Mouse (Mus musculus) kidney, embryonic 15.5 days (tissue): Measurements from ENCODE around the gene Pusl1. TPM values are rescaled to one million over a fixed set of nuclear protein-coding genes. Genes with fewer than 3 reads are reported as not detected.

Experiments
- ATAC-seq: fragments of 200-750 bp; cut with Nextera tagmentation; replicated peaks from 2 replicates; pipeline ENCODE4 v1.8.0; 2017; ENCODE audit warnings: moderate TSS enrichment; ENCODE audit not compliant: low FRiP score
- H3K27ac ChIP-seq: fragments of 300-500 bp; sonication (generic); 2 replicates; pipeline ENCODE4 v1.5.1; 2015; ENCODE audit warnings: mild to moderate bottlenecking, inconsistent platforms
- H3K27me3 ChIP-seq: fragments of 300-500 bp; sonication (generic); 2 replicates; pipeline ENCODE4 v1.6.1; 2015; ENCODE audit warnings: inconsistent platforms
- H3K36me3 ChIP-seq: fragments of 300-500 bp; sonication (generic); 2 replicates; pipeline ENCODE4 v1.6.1; 2015; ENCODE audit warnings: inconsistent platforms
- H3K4me1 ChIP-seq: fragments of 300-500 bp; sonication (generic); 2 replicates; pipeline ENCODE4 v1.6.1; 2015; ENCODE audit warnings: inconsistent platforms
- H3K4me2 ChIP-seq: fragments of 300-500 bp; sonication (generic); 2 replicates; pipeline ENCODE4 v1.6.1; 2015; ENCODE audit warnings: moderate library complexity, mild to moderate bottlenecking, inconsistent platforms
- H3K4me3 ChIP-seq: fragments of 300-500 bp; sonication (generic); replicated peaks from 2 replicates; pipeline ENCODE4 v1.5.1; 2015; ENCODE audit warnings: mild to moderate bottlenecking, inconsistent platforms
- H3K9ac ChIP-seq: fragments of 300-500 bp; sonication (generic); 2 replicates; pipeline ENCODE4 v1.6.1; 2015; ENCODE audit warnings: mild to moderate bottlenecking, inconsistent platforms
- H3K9me3 ChIP-seq: fragments of 300-500 bp; sonication (generic); replicated peaks from 2 replicates; pipeline ENCODE4 v1.6.1; 2016; ENCODE audit warnings: inconsistent platforms
- WGBS: fragments of 180-500 bp; shearing (Covaris S2); methylation state at CpG from one replicate; pipeline ENCODE4 v1.1.7; 2015; ENCODE audit warnings: mixed read lengths; 5-methylcytosine and 5-hydroxymethylcytosine counted together
- polyA plus RNA-seq: library from polyadenylated mRNA; unstranded; fragments of >200 nt; fragmentation: Nextera tagmentation; extraction: Ambion mirVana; gene quantifications from 2 replicates; pipeline ENCODE4 v1.2.1, GENCODE M21; 2015

Gene Pusl1
- polyA plus RNA-seq, 1 experiment from 2014 or later: 52.1 TPM

DNA sequence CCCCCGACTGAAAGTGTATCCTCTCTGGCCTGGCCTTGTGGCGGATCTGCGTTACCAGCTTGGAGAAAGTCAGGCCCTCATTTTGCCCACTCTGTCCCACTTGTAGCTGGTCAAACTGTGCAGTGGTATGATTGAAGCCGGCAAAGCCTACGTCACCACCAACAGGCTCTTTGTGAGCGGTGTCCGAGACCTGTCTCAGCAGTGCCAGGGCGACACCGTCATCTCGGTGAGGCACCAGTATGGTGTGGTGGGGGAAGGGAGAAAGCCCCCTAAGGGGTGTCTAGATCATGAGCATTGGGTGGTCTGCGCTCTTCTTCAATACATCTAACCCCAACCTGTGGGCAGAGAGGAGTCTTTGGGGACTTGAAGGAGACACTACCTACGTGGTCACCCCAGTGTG is 4.9 kb upstream of the Pusl1 start:
- Histone ChIP-seq H3K27me3 (no peaks in the 10 kb centered on the region), H3K27ac (no peak overlapping the region), H3K4me1 (peaks cover 30% of the 10 kb centered on the region), H3K9me3 (no peaks in the 10 kb centered on the region), H3K4me3 (no peak overlapping the region), H3K4me2 (no peak overlapping the region), H3K36me3 (peaks cover 50% of the 10 kb centered on the region), H3K9ac (no peak overlapping the region)
- WGBS: 96% methylated on average over 12 of the region's 12 CpGs
- no peak for ATAC-seq

- Histone ChIP-seq H3K4me1 (peaks cover 32% of the 10 kb centered on the region), H3K27me3 (no peaks in the 10 kb centered on the region), H3K9ac (no peak overlapping the region), H3K36me3 (peaks cover 43% of the 10 kb centered on the region), H3K4me2 (no peak overlapping the region), H3K27ac (no peak overlapping the region), H3K9me3 (no peaks in the 10 kb centered on the region), H3K4me3 (no peak overlapping the region)
- WGBS: 90% methylated on average over 4 of the region's 4 CpGs
- ATAC-seq: no peak
Measured at GRCm38 (mm10) chr4:155895826-155896225, 4.2 kb upstream of the Pusl1 start.

DNA sequence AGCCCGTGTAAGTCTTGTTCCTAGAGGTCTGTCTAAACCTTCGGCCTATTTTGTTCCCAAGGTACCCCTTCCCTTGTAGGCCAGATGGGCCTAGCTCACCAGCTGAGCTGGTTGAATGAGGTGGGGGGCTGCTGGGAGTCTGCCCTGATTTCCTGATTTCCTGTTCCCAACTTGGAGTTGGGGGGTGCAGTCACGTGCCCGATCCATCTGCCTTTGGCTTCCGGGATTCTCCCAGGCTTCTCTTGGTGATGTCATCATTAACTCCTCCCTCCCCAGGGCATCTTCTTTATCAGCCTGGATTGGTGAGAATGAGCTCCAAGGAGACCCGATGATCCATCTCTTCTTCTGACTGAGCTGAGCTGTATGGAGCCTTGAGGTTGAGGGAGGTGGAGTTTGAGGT is 3.6 kb upstream of the Pusl1 start:
- peak overlapping the region; percentile 98; the same call in 1 of the 2 replicates for H3K4me2 ChIP-seq
- H3K27ac ChIP-seq: no peak overlapping the region; the same call in 1 of the 2 replicates

GRCm38 (mm10) chr4:155894311-155894881 is 2.8 kb upstream of the Pusl1 start:
- H3K27ac ChIP-seq: 0 out of 2 replicates have a peak overlapping the region, but pooled peaks have one; percentile 9
- no peaks in the 10 kb centered on the region for H3K9me3 ChIP-seq
- H3K4me1 ChIP-seq: peaks cover 39% of the 10 kb centered on the region
- H3K4me2 ChIP-seq: peak overlapping the region; percentile 98
- no peaks in the 10 kb centered on the region for H3K27me3 ChIP-seq
- ATAC-seq: no peak
- H3K9ac ChIP-seq: no peak overlapping the region
- peaks cover 36% of the 10 kb centered on the region for H3K36me3 ChIP-seq
- H3K4me3 ChIP-seq: 0 out of 2 replicates have a peak overlapping the region, but pooled peaks have one; percentile 92
- WGBS: 27% methylated on average over 8 of the region's 8 CpGs

More for the DNA sequence above, 3.6 kb upstream of the Pusl1 start:
- Histone ChIP-seq H3K4me1 (peaks cover 38% of the 10 kb centered on the region), H3K9ac (no peak overlapping the region), H3K4me3 (no peak overlapping the region), H3K9me3 (no peaks in the 10 kb centered on the region), H3K36me3 (peaks cover 37% of the 10 kb centered on the region), H3K27me3 (no peaks in the 10 kb centered on the region)
- ATAC-seq: no peak
- WGBS: 42% methylated on average over 6 of the region's 6 CpGs

DNA sequence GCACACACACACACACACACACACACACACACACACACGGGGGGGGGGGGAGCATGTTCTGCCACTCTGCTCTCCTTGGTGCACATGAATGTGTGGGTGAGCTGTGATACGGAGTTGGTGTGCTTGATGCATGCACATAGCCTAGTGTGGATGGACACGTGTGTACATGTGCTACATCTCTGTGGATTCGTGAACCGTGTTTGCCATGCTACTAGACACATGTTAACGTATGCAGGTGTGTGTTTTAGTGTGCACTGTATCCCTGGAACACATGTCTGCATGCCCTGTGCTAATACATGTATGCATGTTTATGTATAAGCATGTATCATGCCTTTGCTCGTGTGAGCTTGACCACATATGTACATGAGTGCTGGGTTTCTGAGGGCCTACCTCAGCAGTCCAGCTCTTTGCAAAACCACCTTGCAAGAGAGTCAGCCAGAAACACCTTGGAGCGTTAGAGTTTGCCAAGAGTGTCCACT is 1.7 kb upstream of the Pusl1 start:
- H3K4me2 ChIP-seq: peak overlapping the region; percentile 98
- H3K9ac ChIP-seq: peak overlapping the region; percentile 92; the same call in 1 of the 2 replicates
- H3K27ac ChIP-seq: no peak overlapping the region
- peak overlapping the region; percentile 92 for H3K4me3 ChIP-seq
- no peak for ATAC-seq
- WGBS: 69% methylated on average over 8 of the region's 8 CpGs
- H3K36me3 ChIP-seq: peaks cover 36% of the 10 kb centered on the region
- no peaks in the 10 kb centered on the region for H3K9me3 ChIP-seq
- H3K27me3 ChIP-seq: no peaks in the 10 kb centered on the region
- H3K4me1 ChIP-seq: peaks cover 39% of the 10 kb centered on the region

GRCm38 (mm10) chr4:155892438-155893211 is 1.0 kb upstream of the Pusl1 start:
- ATAC-seq: peak; percentile 56
- peak overlapping the region; percentile 92 for H3K9ac ChIP-seq
- H3K27me3 ChIP-seq: no peaks in the 10 kb centered on the region
- H3K4me2 ChIP-seq: peak overlapping the region; percentile 98
- H3K9me3 ChIP-seq: no peaks in the 10 kb centered on the region
- WGBS: 5% methylated on average over 37 of the region's 37 CpGs
- H3K27ac ChIP-seq: peak overlapping the region; percentile 99
- H3K4me3 ChIP-seq: peak overlapping the region; percentile 92
- peaks cover 39% of the 10 kb centered on the region for H3K4me1 ChIP-seq
- H3K36me3 ChIP-seq: peaks cover 39% of the 10 kb centered on the region

DNA sequence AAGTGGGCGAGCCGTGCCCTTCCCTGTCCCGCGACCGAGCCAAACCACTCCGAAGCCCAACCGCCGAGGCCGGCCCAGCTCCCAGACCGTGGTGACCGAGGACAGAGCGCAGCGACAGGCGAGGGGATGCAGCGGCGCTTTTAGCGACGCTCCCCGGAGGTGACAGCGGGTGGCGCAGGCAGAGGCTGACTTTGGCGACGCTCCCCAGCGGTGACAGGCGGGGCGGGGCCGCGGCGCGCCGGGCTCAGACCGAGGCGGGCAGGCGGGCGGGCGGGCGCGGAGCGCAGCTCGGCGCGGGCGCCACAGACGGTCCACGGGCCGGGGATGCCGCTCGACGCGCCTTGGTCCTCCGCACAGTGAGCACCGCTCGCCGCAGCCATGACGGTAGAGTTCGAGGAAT is 436 bp upstream of the Pusl1 start:
- Histone ChIP-seq H3K36me3 (peaks cover 42% of the 10 kb centered on the region), H3K4me2 (peak overlapping the region; percentile 98), H3K9me3 (no peaks in the 10 kb centered on the region), H3K9ac (peak overlapping the region; percentile 92), H3K4me3 (peak overlapping the region; percentile 92), H3K4me1 (peaks cover 39% of the 10 kb centered on the region), H3K27me3 (no peaks in the 10 kb centered on the region), H3K27ac (peak overlapping the region; percentile 99)
- under 1% methylated on average over 53 of the region's 56 CpGs for WGBS
- peak; percentile 93 for ATAC-seq

DNA sequence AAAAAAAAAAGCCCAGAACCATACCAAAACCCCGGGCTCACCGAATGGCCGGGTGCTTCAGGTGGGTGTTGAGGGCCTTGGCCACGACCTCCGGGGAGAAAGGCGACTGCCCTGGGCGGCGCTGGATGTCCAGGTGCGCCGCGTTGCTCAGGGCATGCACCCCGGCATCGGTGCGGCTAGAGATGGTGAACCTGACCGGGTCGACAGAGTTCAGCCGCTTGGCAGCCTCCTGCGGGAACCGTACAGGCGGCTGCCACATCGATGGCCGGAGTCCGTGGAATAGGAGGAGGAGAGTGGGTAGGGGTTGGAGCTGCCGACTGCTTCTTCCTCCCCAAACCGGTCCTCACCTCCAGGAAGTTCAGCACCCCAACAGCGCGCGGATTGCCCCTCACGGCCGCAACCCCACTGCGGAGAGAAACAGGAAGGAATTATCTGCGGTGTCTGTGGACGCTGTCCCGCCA is 540 bp downstream of the Pusl1 start:
- Histone ChIP-seq H3K27me3 (no peaks in the 10 kb centered on the region), H3K4me2 (peak overlapping the region; percentile 98), H3K9me3 (no peaks in the 10 kb centered on the region), H3K27ac (peak overlapping the region; percentile 99; the same call in 1 of the 2 replicates), H3K36me3 (peaks cover 42% of the 10 kb centered on the region), H3K9ac (peak overlapping the region; percentile 92), H3K4me1 (peaks cover 39% of the 10 kb centered on the region), H3K4me3 (peak overlapping the region; percentile 92)
- under 1% methylated on average over 34 of the region's 34 CpGs for WGBS
- ATAC-seq: no peak

GRCm38 (mm10) chr4:155889316-155889715 is 2.3 kb downstream of the Pusl1 start:
- Histone ChIP-seq H3K9me3 (no peaks in the 10 kb centered on the region), H3K4me1 (peaks cover 29% of the 10 kb centered on the region), H3K4me2 (no peak overlapping the region), H3K36me3 (peaks cover 56% of the 10 kb centered on the region), H3K4me3 (no peak overlapping the region), H3K9ac (no peak overlapping the region), H3K27ac (no peak overlapping the region), H3K27me3 (no peaks in the 10 kb centered on the region)
- no peak for ATAC-seq
- 82% methylated on average over 5 of the region's 5 CpGs for WGBS

DNA sequence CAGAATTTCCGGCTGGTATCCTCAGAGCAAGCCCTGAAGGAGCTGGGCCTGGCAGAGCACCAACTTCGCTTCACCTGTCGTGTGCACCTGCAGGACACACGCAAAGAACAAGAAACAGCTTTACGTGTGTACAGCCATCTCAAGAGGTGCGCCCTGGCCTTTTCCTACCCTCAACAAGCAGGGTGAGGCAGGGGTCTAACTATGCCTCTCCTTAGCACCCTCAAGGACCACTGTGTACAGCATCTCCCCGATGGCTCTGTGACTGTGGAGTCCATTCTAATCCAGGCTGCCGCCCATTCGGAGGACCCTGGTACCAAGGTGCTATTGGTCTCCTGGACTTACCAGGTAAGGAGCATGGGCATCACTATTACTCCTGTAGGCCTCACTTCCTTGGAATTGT is 3.4 kb downstream of the Pusl1 start:
- ATAC-seq: no peak
- Histone ChIP-seq H3K27me3 (no peaks in the 10 kb centered on the region), H3K4me1 (peaks cover 17% of the 10 kb centered on the region), H3K9ac (no peak overlapping the region), H3K36me3 (peaks cover 65% of the 10 kb centered on the region), H3K9me3 (no peaks in the 10 kb centered on the region), H3K27ac (no peak overlapping the region), H3K4me3 (no peak overlapping the region), H3K4me2 (no peak overlapping the region)
- 94% methylated on average over 9 of the region's 9 CpGs for WGBS

DNA sequence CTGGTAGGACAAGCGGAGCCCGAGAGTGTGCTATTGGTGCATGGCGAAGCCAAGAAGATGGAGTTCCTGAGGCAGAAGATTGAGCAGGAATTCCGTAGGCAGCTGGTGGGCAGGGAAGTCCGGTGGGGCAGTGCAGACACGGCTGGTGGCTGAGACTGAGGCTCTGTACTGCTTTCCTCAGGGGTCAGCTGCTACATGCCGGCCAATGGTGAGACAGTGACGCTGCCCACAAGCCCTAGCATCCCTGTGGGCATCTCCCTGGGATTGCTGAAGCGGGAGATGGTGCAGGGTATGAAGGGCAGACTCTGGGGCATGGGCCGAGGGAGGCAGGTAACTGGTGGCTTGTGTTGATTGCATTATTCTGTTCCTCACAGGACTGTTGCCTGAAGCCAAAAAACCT is 3.9 kb downstream of the Pusl1 start:
- WGBS: 90% methylated on average over 10 of the region's 10 CpGs
- Histone ChIP-seq H3K36me3 (peaks cover 65% of the 10 kb centered on the region), H3K9ac (no peak overlapping the region), H3K27ac (no peak overlapping the region), H3K27me3 (no peaks in the 10 kb centered on the region), H3K4me1 (peaks cover 12% of the 10 kb centered on the region), H3K4me3 (no peak overlapping the region), H3K4me2 (no peak overlapping the region), H3K9me3 (no peaks in the 10 kb centered on the region)
- ATAC-seq: no peak

DNA sequence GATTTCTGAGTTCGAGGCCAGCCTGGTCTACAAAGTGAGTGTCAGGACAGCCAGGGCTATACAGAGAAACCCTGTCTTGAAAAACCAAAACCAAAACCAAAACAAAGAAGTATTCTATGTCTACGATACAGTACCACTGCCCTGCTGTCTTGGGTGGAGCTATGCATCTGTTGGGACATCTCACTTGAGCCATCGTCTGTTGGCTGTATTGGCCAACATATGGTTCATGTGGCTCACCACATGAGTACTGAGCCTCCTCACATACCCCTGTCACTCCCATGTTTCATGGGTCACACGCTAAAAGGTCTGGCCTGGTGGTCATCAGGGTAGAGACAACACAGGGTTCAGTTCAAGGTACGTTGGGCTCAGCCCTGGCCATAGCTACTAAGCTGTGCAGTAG is 5.3 kb downstream of the Pusl1 start:
- ATAC-seq: no peak
- Histone ChIP-seq H3K4me1 (peaks cover 10% of the 10 kb centered on the region), H3K36me3 (peaks cover 65% of the 10 kb centered on the region), H3K4me3 (no peak overlapping the region), H3K9me3 (no peaks in the 10 kb centered on the region), H3K4me2 (no peak overlapping the region), H3K27me3 (no peaks in the 10 kb centered on the region), H3K9ac (no peak overlapping the region), H3K27ac (no peak overlapping the region)
- WGBS: 95% methylated on average over 5 of the region's 5 CpGs
